Mouse (Mus musculus): ENCODE data around the gene Polq. TPM values are rescaled to one million over a fixed set of nuclear protein-coding genes. Genes with fewer than 3 reads are reported as not detected.

The Polq gene
- 5.6 and 8.4 TPM in 2 replicates for polyA plus RNA-seq (2015; fragmentation: Nextera tagmentation; extraction: Ambion mirVana)

GRCm38 (mm10) chr16:37011061-37011921, at the start of gene Polq:
Polq (plus strand) TSS chr16:37011786.
- WGBS, result 3% methylated on average over 30 of the region's 30 CpGs
- Histone ChIP-seq H3K9ac (ENCODE audit: low read length) (peak within 1 kb of the TSS; percentile 77), H3K4me2 (ENCODE audit: low read depth, low read length) (peak within 1 kb of the TSS; percentile 74), H3K36me3 (ENCODE audit: control insufficient read depth, insufficient read depth, low read length) (no peaks in the 10 kb centered on the region), H3K4me1 (replicated peaks; ENCODE audit: control insufficient read depth, insufficient read depth, low read length) (peaks cover 10% of the 10 kb centered on the region), H3K27ac (ENCODE audit: low read length) (no peak within 1 kb of the TSS), H3K9me3 (ENCODE audit: control insufficient read depth, low read length) (no peaks in the 10 kb centered on the region), H3K4me3 (ENCODE audit: low read length) (peak within 1 kb of the TSS; percentile 70), H3K27me3 (ENCODE audit: control insufficient read depth, insufficient read depth, low read depth, low read length) (no peaks in the 10 kb centered on the region)
- ATAC-seq (ENCODE audit: low read depth), result peak; percentile 99

GRCm38 (mm10) chr16:36963415-36963814, 48.2 kb upstream of the Polq start:
- 84% methylated on average over 4 of the region's 4 CpGs for WGBS
- ATAC-seq (ENCODE audit: low read depth), result no peak

DNA sequence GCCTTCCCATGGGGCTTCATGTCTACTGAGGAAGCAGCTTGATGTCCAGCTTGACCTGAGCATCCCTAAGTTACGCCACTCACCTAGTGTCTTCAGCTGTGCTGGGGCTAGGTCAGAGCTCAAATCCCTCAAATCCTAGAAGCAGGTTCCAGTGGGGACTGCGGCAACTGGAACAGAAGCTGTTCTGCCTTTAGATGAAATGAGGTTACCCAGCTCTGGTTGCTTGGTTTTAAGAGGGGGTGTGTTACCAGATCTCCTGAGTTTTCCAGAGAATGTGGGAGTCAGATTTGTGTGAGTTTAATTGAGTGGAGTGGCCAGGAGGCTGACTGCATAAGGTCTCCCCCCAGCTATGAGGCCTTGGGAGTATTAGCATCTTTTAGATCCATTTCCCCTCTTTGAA, 32.5 kb upstream of the Polq start:
- no peak for ATAC-seq (ENCODE audit: low read depth)
- Histone ChIP-seq H3K36me3 (ENCODE audit: control insufficient read depth, insufficient read depth, low read length) (no peaks in the 10 kb centered on the region), H3K4me1 (replicated peaks; ENCODE audit: control insufficient read depth, insufficient read depth, low read length) (no peaks in the 10 kb centered on the region), H3K9me3 (ENCODE audit: control insufficient read depth, low read length) (no peaks in the 10 kb centered on the region), H3K27me3 (ENCODE audit: control insufficient read depth, insufficient read depth, low read depth, low read length) (no peaks in the 10 kb centered on the region), H3K9ac (ENCODE audit: low read length) (no peak overlapping the region), H3K4me3 (ENCODE audit: low read length) (no peak overlapping the region), H3K4me2 (ENCODE audit: low read depth, low read length) (no peak overlapping the region), H3K27ac (ENCODE audit: low read length) (no peak overlapping the region)
- 93% methylated on average over 2 of the region's 2 CpGs for WGBS

More at GRCm38 (mm10) chr16:36963415-36963814, 48.2 kb upstream of the Polq start:
- no peak overlapping the region for H3K9ac ChIP-seq (ENCODE audit: low read length)
- no peak overlapping the region for H3K4me2 ChIP-seq (ENCODE audit: low read depth, low read length)
- no peak overlapping the region for H3K27ac ChIP-seq (ENCODE audit: low read length)
- H3K27me3 ChIP-seq (ENCODE audit: control insufficient read depth, insufficient read depth, low read depth, low read length), result no peaks in the 10 kb centered on the region
- H3K36me3 ChIP-seq (ENCODE audit: control insufficient read depth, insufficient read depth, low read length), result no peaks in the 10 kb centered on the region
- no peaks in the 10 kb centered on the region for H3K9me3 ChIP-seq (ENCODE audit: control insufficient read depth, low read length)
- no peak overlapping the region for H3K4me3 ChIP-seq (ENCODE audit: low read length)
- H3K4me1 ChIP-seq (replicated peaks; ENCODE audit: control insufficient read depth, insufficient read depth, low read length), result no peaks in the 10 kb centered on the region

GRCm38 (mm10) chr16:36983796-36984195, 27.8 kb upstream of the Polq start:
- H3K9ac ChIP-seq (ENCODE audit: low read length), result no peak overlapping the region
- no peaks in the 10 kb centered on the region for H3K4me1 ChIP-seq (replicated peaks; ENCODE audit: control insufficient read depth, insufficient read depth, low read length)
- H3K36me3 ChIP-seq (ENCODE audit: control insufficient read depth, insufficient read depth, low read length), result no peaks in the 10 kb centered on the region
- ATAC-seq (ENCODE audit: low read depth), result no peak
- 68% methylated on average over 1 of the region's 1 CpGs for WGBS
- H3K9me3 ChIP-seq (ENCODE audit: control insufficient read depth, low read length), result no peaks in the 10 kb centered on the region
- H3K27me3 ChIP-seq (ENCODE audit: control insufficient read depth, insufficient read depth, low read depth, low read length), result no peaks in the 10 kb centered on the region
- H3K4me2 ChIP-seq (ENCODE audit: low read depth, low read length), result no peak overlapping the region
- H3K27ac ChIP-seq (ENCODE audit: low read length), result no peak overlapping the region
- H3K4me3 ChIP-seq (ENCODE audit: low read length), result no peak overlapping the region

- ATAC-seq (ENCODE audit: low read depth), result no peak
- Histone ChIP-seq H3K36me3 (ENCODE audit: control insufficient read depth, insufficient read depth, low read length) (no peaks in the 10 kb centered on the region), H3K4me3 (ENCODE audit: low read length) (no peak overlapping the region), H3K4me2 (ENCODE audit: low read depth, low read length) (no peak overlapping the region), H3K4me1 (replicated peaks; ENCODE audit: control insufficient read depth, insufficient read depth, low read length) (no peaks in the 10 kb centered on the region), H3K27ac (ENCODE audit: low read length) (no peak overlapping the region), H3K9me3 (ENCODE audit: control insufficient read depth, low read length) (no peaks in the 10 kb centered on the region), H3K9ac (ENCODE audit: low read length) (no peak overlapping the region), H3K27me3 (ENCODE audit: control insufficient read depth, insufficient read depth, low read depth, low read length) (no peaks in the 10 kb centered on the region)
- 62% methylated on average over 5 of the region's 5 CpGs for WGBS
Observed at GRCm38 (mm10) chr16:36985636-36986042, 25.9 kb upstream of the Polq start.

DNA sequence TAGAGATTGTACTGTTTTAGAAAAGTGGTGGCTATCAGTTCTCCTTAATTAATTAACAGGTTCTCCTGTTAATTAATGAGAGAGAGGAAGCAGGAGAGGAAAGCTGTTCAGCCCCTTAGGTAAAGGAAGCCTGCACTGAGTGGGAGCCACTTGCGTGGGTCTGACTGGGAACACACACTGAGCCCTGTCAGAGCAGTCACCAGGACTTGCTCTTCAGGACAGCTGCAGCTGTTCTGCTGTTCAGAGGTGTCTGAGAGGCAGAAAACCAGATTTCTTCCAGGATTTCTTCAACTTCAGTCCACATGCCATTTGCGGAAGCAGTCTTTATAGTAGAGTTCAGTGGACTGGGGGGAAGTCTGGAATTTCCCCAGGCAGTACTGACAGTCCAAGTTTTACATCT, 24.2 kb upstream of the Polq start:
- no peak overlapping the region for H3K27ac ChIP-seq (ENCODE audit: low read length)
- no peaks in the 10 kb centered on the region for H3K36me3 ChIP-seq (ENCODE audit: control insufficient read depth, insufficient read depth, low read length)
- WGBS, result 67% methylated on average over 2 of the region's 2 CpGs
- H3K4me3 ChIP-seq (ENCODE audit: low read length), result no peak overlapping the region
- no peaks in the 10 kb centered on the region for H3K27me3 ChIP-seq (ENCODE audit: control insufficient read depth, insufficient read depth, low read depth, low read length)
- H3K9ac ChIP-seq (ENCODE audit: low read length), result no peak overlapping the region
- no peak overlapping the region for H3K4me2 ChIP-seq (ENCODE audit: low read depth, low read length)
- H3K9me3 ChIP-seq (ENCODE audit: control insufficient read depth, low read length), result no peaks in the 10 kb centered on the region
- H3K4me1 ChIP-seq (replicated peaks; ENCODE audit: control insufficient read depth, insufficient read depth, low read length), result no peaks in the 10 kb centered on the region
- ATAC-seq (ENCODE audit: low read depth), result no peak

DNA sequence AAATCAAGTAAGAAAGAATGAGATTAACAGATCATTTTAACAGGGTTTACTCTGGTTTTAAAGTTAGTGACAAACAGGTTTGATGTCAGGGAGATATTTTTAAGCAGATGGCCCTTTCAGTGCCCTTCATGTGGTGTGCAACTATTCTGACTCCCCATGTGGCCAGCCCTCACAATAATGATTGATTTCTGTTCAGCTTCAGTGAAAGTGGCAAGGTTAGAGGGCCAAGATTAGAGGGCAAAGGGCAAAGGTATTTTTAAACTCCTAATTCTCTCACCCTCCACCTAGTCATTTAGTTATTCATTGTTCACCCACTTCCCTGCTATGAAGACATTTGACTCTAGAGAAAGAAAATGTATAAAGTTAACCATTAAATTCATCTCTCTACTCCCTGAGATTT, 23.5 kb upstream of the Polq start:
- no peak for ATAC-seq (ENCODE audit: low read depth)

GRCm38 (mm10) chr16:36989493-36989892, 22.1 kb upstream of the Polq start:
- no peak overlapping the region for H3K9ac ChIP-seq (ENCODE audit: low read length)
- no peaks in the 10 kb centered on the region for H3K27me3 ChIP-seq (ENCODE audit: control insufficient read depth, insufficient read depth, low read depth, low read length)
- H3K4me2 ChIP-seq (ENCODE audit: low read depth, low read length), result no peak overlapping the region
- WGBS, result 67% methylated on average over 8 of the region's 8 CpGs
- no peaks in the 10 kb centered on the region for H3K36me3 ChIP-seq (ENCODE audit: control insufficient read depth, insufficient read depth, low read length)
- H3K4me3 ChIP-seq (ENCODE audit: low read length), result no peak overlapping the region
- no peaks in the 10 kb centered on the region for H3K4me1 ChIP-seq (replicated peaks; ENCODE audit: control insufficient read depth, insufficient read depth, low read length)
- H3K9me3 ChIP-seq (ENCODE audit: control insufficient read depth, low read length), result no peaks in the 10 kb centered on the region
- ATAC-seq (ENCODE audit: low read depth), result no peak
- no peak overlapping the region for H3K27ac ChIP-seq (ENCODE audit: low read length)

More for the DNA sequence above, 23.5 kb upstream of the Polq start:
- H3K9ac ChIP-seq (ENCODE audit: low read length), result no peak overlapping the region
- H3K9me3 ChIP-seq (ENCODE audit: control insufficient read depth, low read length), result no peaks in the 10 kb centered on the region
- no peak overlapping the region for H3K4me3 ChIP-seq (ENCODE audit: low read length)
- no peak overlapping the region for H3K27ac ChIP-seq (ENCODE audit: low read length)
- H3K27me3 ChIP-seq (ENCODE audit: control insufficient read depth, insufficient read depth, low read depth, low read length), result no peaks in the 10 kb centered on the region
- H3K4me1 ChIP-seq (replicated peaks; ENCODE audit: control insufficient read depth, insufficient read depth, low read length), result no peaks in the 10 kb centered on the region
- no peaks in the 10 kb centered on the region for H3K36me3 ChIP-seq (ENCODE audit: control insufficient read depth, insufficient read depth, low read length)
- H3K4me2 ChIP-seq (ENCODE audit: low read depth, low read length), result no peak overlapping the region

- Histone ChIP-seq H3K9ac (ENCODE audit: low read length) (no peak within 1 kb of the TSS), H3K9me3 (ENCODE audit: control insufficient read depth, low read length) (no peaks in the 10 kb centered on the region), H3K27me3 (ENCODE audit: control insufficient read depth, insufficient read depth, low read depth, low read length) (no peaks in the 10 kb centered on the region), H3K4me2 (ENCODE audit: low read depth, low read length) (no peak within 1 kb of the TSS), H3K27ac (ENCODE audit: low read length) (no peak within 1 kb of the TSS), H3K4me3 (ENCODE audit: low read length) (no peak within 1 kb of the TSS), H3K4me1 (replicated peaks; ENCODE audit: control insufficient read depth, insufficient read depth, low read length) (no peaks in the 10 kb centered on the region), H3K36me3 (ENCODE audit: control insufficient read depth, insufficient read depth, low read length) (no peaks in the 10 kb centered on the region)
- no peak for ATAC-seq (ENCODE audit: low read depth)
- 47% methylated on average over 18 of the region's 18 CpGs for WGBS
Observed at GRCm38 (mm10) chr16:36989999-36990625, 21.5 kb upstream of the Polq start, which contains the start of gene Fbxo40. Fbxo40 (minus strand) TSS chr16:36990467.
